Mouse (Mus musculus): ENCODE data around the gene Lce6a. TPM values are rescaled to one million over a fixed set of nuclear protein-coding genes. Genes with fewer than 3 reads are reported as not detected.

Gene Lce6a
- polyA plus RNA-seq (2016; fragmentation: Nextera tagmentation; extraction: Ambion mirVana) = not detected in 2 replicates

GRCm38 (mm10) chr3:92621560-92621959, at the start of gene Lce6a:
Gene Lce6a (minus strand): TSS chr3:92621660.
- H3K36me3 ChIP-seq = no peaks in the 10 kb centered on the region
- H3K4me2 ChIP-seq = no peak within 1 kb of the TSS
- no peaks in the 10 kb centered on the region for H3K4me1 ChIP-seq (replicated peaks)
- H3K9me3 ChIP-seq (replicated peaks) = no peaks in the 10 kb centered on the region
- H3K27me3 ChIP-seq (replicated peaks) = no peaks in the 10 kb centered on the region
- H3K27ac ChIP-seq (ENCODE audit: poor library complexity, severe bottlenecking) = no peak within 1 kb of the TSS
- no peak within 1 kb of the TSS for H3K4me3 ChIP-seq
- H3K9ac ChIP-seq = no peak within 1 kb of the TSS
- 62% methylated on average over 2 of the region's 2 CpGs for WGBS
- no peak for ATAC-seq (ENCODE audit: insufficient number of reproducible peaks, low FRiP score)

GRCm38 (mm10) chr3:92670215-92670614, 48.8 kb upstream of the Lce6a start, which contains the start of gene Lce1a2:
Gene Lce1a2 (minus strand): TSS chr3:92670315.
- Histone ChIP-seq H3K36me3 (no peaks in the 10 kb centered on the region), H3K27ac (ENCODE audit: poor library complexity, severe bottlenecking) (no peak within 1 kb of the TSS), H3K9me3 (replicated peaks) (no peaks in the 10 kb centered on the region), H3K4me2 (no peak within 1 kb of the TSS), H3K4me3 (no peak within 1 kb of the TSS), H3K9ac (no peak within 1 kb of the TSS), H3K4me1 (replicated peaks) (no peaks in the 10 kb centered on the region), H3K27me3 (replicated peaks) (no peaks in the 10 kb centered on the region)
- no peak for ATAC-seq (ENCODE audit: insufficient number of reproducible peaks, low FRiP score)

- H3K27me3 ChIP-seq (replicated peaks) = no peaks in the 10 kb centered on the region
- no peak within 1 kb of the TSS for H3K9ac ChIP-seq
- no peak within 1 kb of the TSS for H3K27ac ChIP-seq (ENCODE audit: poor library complexity, severe bottlenecking)
- no peak for ATAC-seq (ENCODE audit: insufficient number of reproducible peaks, low FRiP score)
- H3K4me3 ChIP-seq = no peak within 1 kb of the TSS
- H3K36me3 ChIP-seq = no peaks in the 10 kb centered on the region
- H3K4me2 ChIP-seq = no peak within 1 kb of the TSS
- no peaks in the 10 kb centered on the region for H3K9me3 ChIP-seq (replicated peaks)
- no peaks in the 10 kb centered on the region for H3K4me1 ChIP-seq (replicated peaks)
Observed at GRCm38 (mm10) chr3:92656826-92657225, 35.4 kb upstream of the Lce6a start, which contains the start of gene Lce1b. Gene Lce1b (minus strand): TSS chr3:92656926.

- H3K4me1 ChIP-seq (replicated peaks) = no peaks in the 10 kb centered on the region
- 70% methylated on average over 1 of the region's 1 CpGs for WGBS
Observed at GRCm38 (mm10) chr3:92648207-92648606, 26.7 kb upstream of the Lce6a start, which contains the start of gene Lce1a1. Gene Lce1a1 (minus strand): TSS chr3:92648307.

GRCm38 (mm10) chr3:92639854-92640253, 18.4 kb upstream of the Lce6a start:
- no peaks in the 10 kb centered on the region for H3K36me3 ChIP-seq
- no peak overlapping the region for H3K4me3 ChIP-seq
- H3K27me3 ChIP-seq (replicated peaks) = no peaks in the 10 kb centered on the region
- H3K4me2 ChIP-seq = no peak overlapping the region
- H3K27ac ChIP-seq (ENCODE audit: poor library complexity, severe bottlenecking) = no peak overlapping the region
- H3K9ac ChIP-seq = no peak overlapping the region
- 88% methylated on average over 15 of the region's 15 CpGs for WGBS
- no peaks in the 10 kb centered on the region for H3K9me3 ChIP-seq (replicated peaks)
- no peak for ATAC-seq (ENCODE audit: insufficient number of reproducible peaks, low FRiP score)
- H3K4me1 ChIP-seq (replicated peaks) = no peaks in the 10 kb centered on the region

More at GRCm38 (mm10) chr3:92648207-92648606, 26.7 kb upstream of the Lce6a start, which contains the start of gene Lce1a1:
- Histone ChIP-seq H3K27me3 (replicated peaks) (no peaks in the 10 kb centered on the region), H3K4me3 (no peak within 1 kb of the TSS), H3K4me2 (no peak within 1 kb of the TSS), H3K9ac (no peak within 1 kb of the TSS), H3K9me3 (replicated peaks) (no peaks in the 10 kb centered on the region), H3K27ac (ENCODE audit: poor library complexity, severe bottlenecking) (no peak within 1 kb of the TSS), H3K36me3 (no peaks in the 10 kb centered on the region)
- no peak for ATAC-seq (ENCODE audit: insufficient number of reproducible peaks, low FRiP score)

- Histone ChIP-seq H3K9me3 (replicated peaks) (no peaks in the 10 kb centered on the region), H3K4me3 (no peak overlapping the region), H3K4me1 (replicated peaks) (no peaks in the 10 kb centered on the region), H3K36me3 (no peaks in the 10 kb centered on the region), H3K4me2 (no peak overlapping the region), H3K27ac (ENCODE audit: poor library complexity, severe bottlenecking) (no peak overlapping the region), H3K9ac (no peak overlapping the region), H3K27me3 (replicated peaks) (no peaks in the 10 kb centered on the region)
- no peak for ATAC-seq (ENCODE audit: insufficient number of reproducible peaks, low FRiP score)
- WGBS = 78% methylated on average over 3 of the region's 3 CpGs
Observed at GRCm38 (mm10) chr3:92638653-92638991, 17.2 kb upstream of the Lce6a start.

- Histone ChIP-seq H3K27me3 (replicated peaks) (no peaks in the 10 kb centered on the region), H3K4me1 (replicated peaks) (no peaks in the 10 kb centered on the region), H3K27ac (ENCODE audit: poor library complexity, severe bottlenecking) (no peak overlapping the region), H3K4me2 (no peak overlapping the region), H3K36me3 (no peaks in the 10 kb centered on the region), H3K9me3 (replicated peaks) (no peaks in the 10 kb centered on the region), H3K4me3 (no peak overlapping the region), H3K9ac (no peak overlapping the region)
- no peak for ATAC-seq (ENCODE audit: insufficient number of reproducible peaks, low FRiP score)
- WGBS = 47% methylated on average over 1 of the region's 1 CpGs
Observed at GRCm38 (mm10) chr3:92637745-92638652, 16.5 kb upstream of the Lce6a start.

GRCm38 (mm10) chr3:92609804-92610203, 11.7 kb downstream of the Lce6a start:
- Histone ChIP-seq H3K4me3 (no peak overlapping the region), H3K9me3 (replicated peaks) (no peaks in the 10 kb centered on the region), H3K27ac (ENCODE audit: poor library complexity, severe bottlenecking) (no peak overlapping the region), H3K27me3 (replicated peaks) (no peaks in the 10 kb centered on the region), H3K4me1 (replicated peaks) (no peaks in the 10 kb centered on the region), H3K4me2 (no peak overlapping the region), H3K9ac (no peak overlapping the region), H3K36me3 (no peaks in the 10 kb centered on the region)
- no peak for ATAC-seq (ENCODE audit: insufficient number of reproducible peaks, low FRiP score)
- 38% methylated on average over 1 of the region's 1 CpGs for WGBS

GRCm38 (mm10) chr3:92607392-92607791, 14.1 kb downstream of the Lce6a start, which contains the start of gene 2210017I01Rik:
Gene 2210017I01Rik (minus strand): TSS chr3:92607492.
- H3K4me3 ChIP-seq = no peak within 1 kb of the TSS
- no peaks in the 10 kb centered on the region for H3K27me3 ChIP-seq (replicated peaks)
- H3K27ac ChIP-seq (ENCODE audit: poor library complexity, severe bottlenecking) = no peak within 1 kb of the TSS
- H3K4me2 ChIP-seq = no peak within 1 kb of the TSS
- no peaks in the 10 kb centered on the region for H3K9me3 ChIP-seq (replicated peaks)
- no peak for ATAC-seq (ENCODE audit: insufficient number of reproducible peaks, low FRiP score)
- H3K9ac ChIP-seq = no peak within 1 kb of the TSS
- H3K36me3 ChIP-seq = no peaks in the 10 kb centered on the region
- no peaks in the 10 kb centered on the region for H3K4me1 ChIP-seq (replicated peaks)

- no peak overlapping the region for H3K4me2 ChIP-seq
- H3K9ac ChIP-seq = no peak overlapping the region
- H3K27ac ChIP-seq (ENCODE audit: poor library complexity, severe bottlenecking) = no peak overlapping the region
- no peaks in the 10 kb centered on the region for H3K4me1 ChIP-seq (replicated peaks)
- no peak overlapping the region for H3K4me3 ChIP-seq
- no peaks in the 10 kb centered on the region for H3K36me3 ChIP-seq
- H3K9me3 ChIP-seq (replicated peaks) = no peaks in the 10 kb centered on the region
- ATAC-seq (ENCODE audit: insufficient number of reproducible peaks, low FRiP score) = no peak
- 25% methylated on average over 1 of the region's 1 CpGs for WGBS
- H3K27me3 ChIP-seq (replicated peaks) = no peaks in the 10 kb centered on the region
Observed at GRCm38 (mm10) chr3:92602169-92602568, 19.3 kb downstream of the Lce6a start.

- no peak for ATAC-seq (ENCODE audit: insufficient number of reproducible peaks, low FRiP score)
- Histone ChIP-seq H3K4me1 (replicated peaks) (no peaks in the 10 kb centered on the region), H3K4me3 (no peak overlapping the region), H3K9me3 (replicated peaks) (no peaks in the 10 kb centered on the region), H3K27ac (ENCODE audit: poor library complexity, severe bottlenecking) (no peak overlapping the region), H3K36me3 (no peaks in the 10 kb centered on the region), H3K9ac (no peak overlapping the region), H3K27me3 (replicated peaks) (no peaks in the 10 kb centered on the region), H3K4me2 (no peak overlapping the region)
- 57% methylated on average over 1 of the region's 1 CpGs for WGBS
Observed at GRCm38 (mm10) chr3:92600456-92600855, 21.0 kb downstream of the Lce6a start.

All from heart, embryonic 12.5 days (tissue).